Mouse (Mus musculus): ENCODE data around the gene Ankrd33b.

- TF ChIP-seq CTCF (IDR thresholded peaks at IDR 0.05; ENCODE audit: extremely low read depth, insufficient read depth, insufficient read length, insufficient replicate concordance) (no peak), POLR2A (IDR thresholded peaks at IDR 0.05; ENCODE audit: low read depth, low read length) (no peak)
Observed at GRCm38 (mm10) chr15:31250027-31250426, 117.5 kb downstream of the Ankrd33b start.
